Mouse (Mus musculus) monocyte, adult 59 days (primary cell): ENCODE results near the gene Casd1. TPM values are rescaled to one million over a fixed set of nuclear protein-coding genes. Genes with fewer than 3 reads are reported as not detected.

Experiments used
- total RNA-seq, 2 experiments: library from RNA; stranded (reverse); gene quantifications; one replicate each; pipeline ENCODE4 v1.2.4; 2023

The Casd1 gene
- 10 to 100 TPM; 17.2 to 17.9 TPM for total RNA-seq

DNA sequence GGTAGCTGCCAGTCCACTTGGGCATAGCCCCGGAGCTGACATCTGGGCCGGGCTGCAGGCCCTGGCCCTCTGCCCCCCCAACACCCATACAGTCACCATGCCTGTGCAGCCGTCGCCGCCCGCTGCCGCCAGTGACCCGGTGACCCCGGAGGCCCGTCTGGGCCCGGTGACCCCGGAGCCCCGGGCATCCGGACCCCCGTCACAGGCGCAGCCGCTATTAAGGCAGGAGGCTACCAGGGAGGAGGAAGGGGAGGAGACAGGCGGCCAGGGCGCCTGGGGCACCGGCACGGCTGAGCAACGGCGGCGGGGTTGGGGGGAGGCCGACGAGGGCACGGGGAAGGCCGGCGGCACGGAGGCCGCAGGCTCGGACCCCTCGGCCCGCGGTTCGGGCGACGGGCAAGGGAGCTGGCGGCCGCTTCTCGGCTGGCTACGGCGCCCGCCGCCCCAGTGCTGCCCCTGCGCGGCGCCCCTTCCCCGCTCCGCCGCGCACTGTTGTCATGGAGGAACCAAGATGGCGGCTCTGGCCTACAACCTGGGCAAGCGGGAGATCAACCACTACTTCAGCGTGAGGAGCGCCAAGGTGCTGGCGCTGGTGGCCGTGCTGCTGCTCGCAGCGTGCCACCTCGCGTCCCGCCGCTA is at the start of gene Casd1:
Casd1 (plus strand) TSS at position 182 of the 639 bp plus-strand sequence.

Other genes starting within 250 kb of the Casd1 start
- gene Col1a2, start 96.0 kb upstream of the Casd1 start, total RNA-seq = 1 to 10 TPM in 1 of 2 experiments, under 1 TPM in 1; 0.79 to 2.7 TPM
- 1 to 10 TPM; 1.8 to 3.4 TPM for gene Sgce, start 146.4 kb downstream of the Casd1 start, total RNA-seq
- gene Peg10, start 146.5 kb downstream of the Casd1 start, total RNA-seq = under 1 TPM; 0.15 to 0.21 TPM